9 mouse cellular contexts compared by ENCODE assay signal in the genomic region with DNA sequence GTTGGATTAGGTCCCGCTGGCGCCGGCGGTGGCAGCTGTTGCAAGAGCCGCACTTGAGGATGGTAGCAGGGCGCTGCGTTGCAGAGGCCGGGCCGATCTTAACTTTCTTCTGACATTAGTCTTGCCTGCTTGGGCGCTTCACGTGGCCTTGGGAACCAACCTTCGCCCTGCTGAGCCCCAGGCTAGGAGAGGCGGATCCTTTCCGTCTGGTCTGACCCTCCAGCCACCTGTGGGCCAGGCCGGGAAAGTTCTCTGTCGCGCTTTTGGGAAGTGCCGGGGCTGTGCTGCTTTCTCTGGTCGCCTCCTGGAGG. TPM values are rescaled to one million over a fixed set of nuclear protein-coding genes. Genes with fewer than 3 reads are reported as not detected.
DNase-seq lines count a peak whose midpoint lies in the region; ATAC-seq and TF ChIP-seq lines count a peak whose summit lies in the region.
"Had no signal": no experiment of that assay in that cellular context is flagged by ENCODE, and none has a peak within 500 bp of the region (broad histone marks: within the 10 kb centered on the region; RNA-seq: fewer than 3 reads in every experiment).

A gene (minus strand): TSS at position 223 of the 311 bp plus-strand sequence.

- H3K27ac ChIP-seq in spleen, adult 2 months (ENCODE audit: insufficient read depth, low read length), result peak within 1 kb of the TSS; percentile 79
- no peak within 1 kb of the TSS for H3K27ac ChIP-seq in forebrain, embryonic 15.5 days (replicated peaks)
- H3K27ac ChIP-seq in limb, embryonic 12.5 days, result no peak within 1 kb of the TSS
- H3K27ac ChIP-seq in midbrain, embryonic 13.5 days, result no peak within 1 kb of the TSS

- no peaks in the 10 kb centered on the region for H3K36me3 ChIP-seq in spleen, adult 2 months (ENCODE audit: control insufficient read depth, insufficient read depth, low read length)
- no peaks in the 10 kb centered on the region for H3K36me3 ChIP-seq in forebrain, embryonic 15.5 days
- H3K36me3 ChIP-seq in limb, embryonic 12.5 days, result no peaks in the 10 kb centered on the region
- H3K36me3 ChIP-seq in midbrain, embryonic 13.5 days, result no peaks in the 10 kb centered on the region

- peak within 1 kb of the TSS; percentile 44 for H3K4me2 ChIP-seq in forebrain, embryonic 15.5 days (replicated peaks)
- peak within 1 kb of the TSS; percentile 85 for H3K4me2 ChIP-seq in limb, embryonic 12.5 days
- peak within 1 kb of the TSS; percentile 54 for H3K4me2 ChIP-seq in midbrain, embryonic 13.5 days (replicated peaks)

- WGBS in spleen, adult 2 months, result 8% methylated on average over 19 of the region's 19 CpGs
- WGBS in forebrain, embryonic 15.5 days, result 3% methylated on average over 19 of the region's 19 CpGs
- 2% methylated on average over 19 of the region's 19 CpGs for WGBS in limb, embryonic 12.5 days
- WGBS in midbrain, embryonic 13.5 days, result 2% methylated on average over 19 of the region's 19 CpGs

- H3K27me3 ChIP-seq in spleen, adult 2 months (ENCODE audit: control insufficient read depth, insufficient read depth, low read length), result peaks cover 6% of the 10 kb centered on the region; the same call in 1 of the 2 replicates
- peaks cover 17% of the 10 kb centered on the region for H3K27me3 ChIP-seq in forebrain, embryonic 15.5 days
- peaks cover 40% of the 10 kb centered on the region for H3K27me3 ChIP-seq in limb, embryonic 12.5 days
- peaks cover 33% of the 10 kb centered on the region for H3K27me3 ChIP-seq in midbrain, embryonic 13.5 days
- H3K27me3 ChIP-seq: CH12.LX had no signal

- DNase-seq in spleen, adult 2 months (ENCODE audit: low read depth in 1 of 2, low spot score in 2 of 2), result peak in 1 of 2 experiments; percentile 37
- no peak for DNase-seq in spleen, postnatal 14 days (ENCODE audit: low spot score in 2 of 2)
- peak; percentile 9 for DNase-seq in thymus, postnatal 25 days
- DNase-seq in layer of hippocampus, postnatal 25 days (ENCODE audit: extremely low spot score in 1 of 2, low spot score in 1 of 2), result no peak

- TF ChIP-seq CTCF in spleen, adult 2 months (IDR thresholded peaks at IDR 0.05; ENCODE audit: extremely low read depth, insufficient read depth, insufficient read length, insufficient replicate concordance), result no peak

- H3K4me3 ChIP-seq in spleen, adult 2 months (ENCODE audit: extremely low read depth, insufficient read depth, insufficient read length), result peak within 1 kb of the TSS; percentile 66
- H3K4me3 ChIP-seq in forebrain, embryonic 15.5 days, result peak within 1 kb of the TSS; percentile 29
- peak within 1 kb of the TSS; percentile 44 for H3K4me3 ChIP-seq in limb, embryonic 12.5 days (replicated peaks)
- H3K4me3 ChIP-seq in midbrain, embryonic 13.5 days (replicated peaks), result peak within 1 kb of the TSS; percentile 33

- TF ChIP-seq POLR2A in spleen, adult 2 months (IDR thresholded peaks at IDR 0.05; ENCODE audit: low read depth, low read length), result no peak

- ATAC-seq in forebrain, embryonic 15.5 days (replicated peaks), result no peak
- ATAC-seq in hematopoietic stem cell, adult 5-6 weeks (replicated peaks in 1 of 2; ENCODE audit: insufficient read depth in 1 of 2, low FRiP score in 2 of 2, low TSS enrichment in 1 of 2, low read depth in 1 of 2, poor library complexity in 2 of 2, severe bottlenecking in 2 of 2), result peak; percentile 83 to 86; a peak in 3 of 4 replicates
- ATAC-seq in limb, embryonic 12.5 days (ENCODE audit: insufficient number of reproducible peaks, insufficient read depth, low FRiP score, low TSS enrichment, low read depth), result peak; percentile 26; the same call in 1 of the 2 replicates
- ATAC-seq in midbrain, embryonic 13.5 days, result 0 out of 2 replicates have a peak, but pooled peaks have one; percentile 6

- no peaks in the 10 kb centered on the region for H3K9me3 ChIP-seq in forebrain, embryonic 15.5 days
- H3K9me3 ChIP-seq in limb, embryonic 12.5 days, result no peaks in the 10 kb centered on the region
- H3K9me3 ChIP-seq in midbrain, embryonic 13.5 days, result no peaks in the 10 kb centered on the region

- peaks cover 6% of the 10 kb centered on the region for H3K4me1 ChIP-seq in spleen, adult 2 months (ENCODE audit: control insufficient read depth, insufficient read depth, insufficient read length)
- H3K4me1 ChIP-seq in forebrain, embryonic 15.5 days, result peaks cover 8% of the 10 kb centered on the region
- H3K4me1 ChIP-seq in limb, embryonic 12.5 days (replicated peaks), result peaks cover 9% of the 10 kb centered on the region; the same call in 1 of the 2 replicates
- H3K4me1 ChIP-seq in midbrain, embryonic 13.5 days (replicated peaks), result peaks cover 8% of the 10 kb centered on the region

- no peak within 1 kb of the TSS for H3K9ac ChIP-seq in forebrain, embryonic 15.5 days (replicated peaks)
- H3K9ac ChIP-seq in limb, embryonic 12.5 days (replicated peaks), result peak within 1 kb of the TSS; percentile 51
- peak within 1 kb of the TSS; percentile 39; the same call in 1 of the 2 replicates for H3K9ac ChIP-seq in midbrain, embryonic 13.5 days (replicated peaks)

RNA-seq across cellular contexts. Expression of the gene that starts here (rescaled TPM):
- polyA plus RNA-seq in spleen, adult 2 months (2012; rRNA removed), result 64.4 and 64.6 TPM in 2 replicates
- polyA plus RNA-seq in forebrain, embryonic 15.5 days (2015; fragmentation: Nextera tagmentation; extraction: Ambion mirVana), result 0.29 and 0.34 TPM in 2 replicates
- total RNA-seq in hematopoietic stem cell, adult 5-6 weeks (2017), result 13.3 and 38.4 TPM in 2 replicates
- polyA plus RNA-seq in limb, embryonic 12.5 days (2016; fragmentation: Nextera tagmentation; extraction: Ambion mirVana), result 1.4 and 1.5 TPM in 2 replicates
- polyA plus RNA-seq in midbrain, embryonic 13.5 days (2015; fragmentation: Nextera tagmentation; extraction: Ambion mirVana), result 0.24 and 0.47 TPM in 2 replicates
- total RNA-seq in layer of hippocampus, postnatal 25 days (2021), result under 1 TPM in 1 of 2 experiments, not detected in 1; 0.27 TPM
- total RNA-seq: CH12.LX had no signal

Comparison
In these comparisons a context has a peak if more than half of its experiments do, and no peak if none do; other contexts are left out.
1. RNA of the gene that starts here (total RNA-seq): 13.3 to 38.4 TPM in hematopoietic stem cell, adult 5-6 weeks; 0.27 TPM in layer of hippocampus, postnatal 25 days; every median in the first group is over 10 times any median in the second.
2. RNA of the gene that starts here (polyA plus RNA-seq): 64.4 to 64.6 TPM in spleen, adult 2 months; 1.4 to 1.5 TPM in limb, embryonic 12.5 days, 0.24 to 0.47 TPM in midbrain, embryonic 13.5 days and 0.29 to 0.34 TPM in forebrain, embryonic 15.5 days; every median in the first group is over 10 times any median in the second.
3. Peak in ATAC-seq, H3K4me3 ChIP-seq, H3K9ac ChIP-seq and H3K4me2 ChIP-seq in midbrain, embryonic 13.5 days; RNA of the gene not detected or under 1 TPM.
4. Peak in every context shown above with its lines, with median percentiles within 50 percentile points of each other: H3K4me3 ChIP-seq and H3K4me2 ChIP-seq.